Mouse (Mus musculus) gonadal fat pad, adult 2 months (tissue): ENCODE measurements around the gene Fads6. TPM values are rescaled to one million over a fixed set of nuclear protein-coding genes. Genes with fewer than 3 reads are reported as not detected.

ENCODE experiments used
- DNase-seq: peaks from one replicate; pipeline ENCODE4 v3.0.0-alpha.2; 2012; ENCODE audit warnings: low read depth
- polyA plus RNA-seq: library from polyadenylated mRNA; depleted of rRNA; stranded (reverse); fragments of >200 nt; gene quantifications from 2 replicates; pipeline ENCODE4 v1.2.3, GENCODE M21; 2012

Fads6 gene
- polyA plus RNA-seq, 1 experiment, result 4.8 TPM

DNA sequence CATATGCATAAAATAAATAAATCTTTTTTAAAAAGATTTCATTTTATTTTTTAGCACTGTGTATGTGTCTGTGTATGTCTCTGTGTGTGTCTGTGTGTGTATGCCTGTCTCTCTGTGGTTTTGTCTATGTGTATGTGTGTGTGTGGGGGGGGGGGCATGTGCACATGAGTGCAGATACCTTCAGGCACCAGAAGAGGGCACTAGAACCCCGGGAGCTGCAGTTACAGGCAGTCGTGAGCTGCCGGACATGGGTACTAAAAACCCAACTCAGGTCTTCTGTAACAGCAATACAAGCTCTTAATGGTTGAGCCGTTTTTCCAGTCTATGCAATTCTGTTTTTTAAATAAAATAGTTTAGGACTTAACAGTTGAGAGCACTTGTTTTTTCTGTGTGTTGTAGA is 3.3 kb upstream of the Fads6 start:
- DNase-seq, result no peak

GRCm38 (mm10) chr11:115298160-115298559 is 697 bp upstream of the Fads6 start:
- DNase-seq, result no peak

GRCm38 (mm10) chr11:115296471-115297210 is 822 bp downstream of the Fads6 start:
- peak; percentile 83 for DNase-seq

DNA sequence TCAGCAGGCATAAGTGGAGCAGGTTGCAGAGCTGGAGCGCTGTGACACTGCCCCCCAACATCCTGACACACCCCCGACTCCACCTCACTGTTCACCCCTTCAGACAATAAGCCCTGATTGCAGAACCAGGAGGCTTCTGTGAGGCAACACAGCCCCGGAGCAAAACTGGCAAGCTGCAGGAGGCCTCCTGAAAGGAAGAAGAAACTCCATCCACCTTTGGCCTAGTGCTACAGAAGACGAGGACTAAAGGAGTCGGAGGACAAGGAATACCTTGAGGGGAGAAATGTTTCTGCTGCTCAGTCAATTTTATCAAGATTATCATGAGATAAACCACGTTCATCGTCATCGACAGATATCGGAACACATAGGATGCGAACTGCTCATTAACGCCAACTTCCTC is 1.5 kb downstream of the Fads6 start:
- DNase-seq, result no peak

DNA sequence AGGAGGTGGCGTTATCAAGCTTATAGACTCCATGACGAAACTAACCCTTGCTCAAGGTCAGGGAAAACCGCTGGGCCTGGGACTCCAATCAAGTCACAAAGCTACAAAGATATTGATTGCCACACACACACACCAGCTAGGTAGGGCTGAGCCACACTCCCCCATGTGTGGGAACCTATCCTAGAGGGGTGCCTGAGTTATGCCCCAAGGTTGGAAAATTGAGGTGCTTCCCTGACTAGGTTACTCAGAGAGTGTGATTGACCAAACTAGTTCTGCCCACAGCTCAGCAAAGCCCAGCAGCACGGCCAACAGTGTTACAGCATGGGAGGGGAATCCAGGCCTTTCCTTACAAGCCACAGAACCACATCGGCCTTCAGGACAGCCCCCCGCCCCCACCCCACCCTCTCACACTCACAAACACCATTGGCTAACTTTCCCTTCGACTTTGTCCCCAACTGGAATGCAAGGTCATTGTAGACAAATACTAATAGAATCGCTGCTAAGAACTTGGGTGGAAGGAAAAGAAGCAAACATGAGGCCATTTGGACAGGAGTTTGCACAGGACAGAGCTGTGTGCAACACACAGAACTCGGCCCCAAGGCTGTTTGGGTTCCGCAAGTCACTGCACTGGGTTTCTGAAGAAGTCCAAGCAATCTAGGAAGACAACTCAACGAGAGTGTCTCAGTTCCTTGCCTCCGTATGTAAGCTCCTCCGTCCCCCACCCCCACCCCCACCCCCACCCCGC is 4.7 kb downstream of the Fads6 start:
- no peak for DNase-seq

- no peak for DNase-seq
Observed at GRCm38 (mm10) chr11:115291503-115291902, 6.0 kb downstream of the Fads6 start.

DNA sequence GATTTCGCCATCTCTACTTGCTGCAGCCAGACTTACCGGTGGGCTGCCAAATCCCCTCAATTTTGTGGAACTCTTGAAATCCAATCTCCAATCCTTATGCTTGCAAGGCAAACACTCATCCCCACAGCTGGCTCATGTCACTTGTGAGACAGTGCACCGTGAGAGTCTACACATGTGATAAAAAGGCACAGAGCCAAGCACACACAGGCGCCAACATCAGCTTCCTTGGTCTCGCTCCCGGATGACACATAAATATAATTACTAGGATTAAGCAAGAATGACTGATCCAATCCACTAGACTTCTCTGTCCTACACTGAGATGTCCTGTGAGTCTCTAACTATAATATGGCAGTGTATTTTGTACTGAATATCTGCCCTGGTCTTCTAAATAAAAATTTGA is 6.5 kb downstream of the Fads6 start:
- no peak for DNase-seq

DNA sequence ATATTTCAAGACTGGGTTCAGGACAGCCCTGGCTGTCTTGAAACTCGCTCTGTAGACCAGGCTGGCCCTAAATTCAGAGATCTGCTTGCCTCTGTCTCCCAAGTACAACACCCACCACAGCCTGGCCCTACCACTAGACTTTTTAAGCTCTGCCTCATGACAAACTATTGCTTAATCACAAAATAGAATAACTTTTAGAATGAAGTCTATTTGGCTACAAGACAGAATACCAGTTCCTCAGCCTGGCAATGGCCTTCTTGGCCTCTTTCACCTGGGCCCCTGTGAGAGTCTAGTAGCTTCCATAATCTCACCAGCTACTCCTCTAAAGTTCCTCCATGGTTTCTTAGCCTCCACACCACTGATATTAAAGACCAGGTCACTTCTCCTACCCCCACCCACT is 7.1 kb downstream of the Fads6 start:
- no peak for DNase-seq

DNA sequence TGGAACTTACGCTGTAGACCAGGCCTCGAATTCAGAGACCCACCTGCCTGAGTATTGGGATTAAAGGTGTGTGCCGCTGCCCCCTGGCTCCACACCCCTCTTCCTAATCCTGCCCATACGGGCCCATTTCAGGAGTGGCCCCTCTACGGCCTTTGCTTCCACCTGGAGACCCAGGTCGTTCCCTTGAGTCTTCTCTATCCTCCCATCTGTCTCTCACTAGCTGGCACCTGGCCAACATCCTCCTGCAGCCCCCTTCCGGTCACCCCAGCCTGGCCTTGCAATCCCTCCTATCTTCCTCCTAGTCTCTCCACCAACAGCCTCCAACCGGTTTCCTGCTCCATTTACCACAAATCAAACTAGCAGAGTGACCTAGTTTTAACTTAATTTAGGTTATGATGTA is 7.6 kb downstream of the Fads6 start:
- no peak for DNase-seq

GRCm38 (mm10) chr11:115288305-115288704 is 9.2 kb downstream of the Fads6 start:
- no peak for DNase-seq

DNA sequence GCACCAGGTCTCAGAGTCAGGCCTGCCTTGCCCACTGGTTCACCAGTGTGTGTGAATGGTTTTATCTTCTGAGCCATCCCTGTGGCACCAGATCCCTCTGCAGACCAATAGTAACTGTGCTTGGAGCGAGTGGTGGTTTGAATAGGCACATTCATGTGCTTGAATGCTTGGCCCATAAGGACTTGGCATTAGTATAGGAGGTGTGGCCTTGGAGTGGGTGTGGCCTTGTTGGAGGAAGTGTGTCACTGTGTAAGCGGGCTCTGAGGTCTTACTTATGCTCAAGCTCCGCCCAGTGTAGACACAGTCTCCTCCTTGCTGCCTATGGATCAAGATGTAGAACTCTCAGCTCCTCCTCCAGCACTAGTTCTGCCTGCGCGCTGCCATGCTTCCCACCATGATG is 10.1 kb downstream of the Fads6 start:
- no peak for DNase-seq

- DNase-seq, result no peak
Observed at GRCm38 (mm10) chr11:115286201-115286993, 11.1 kb downstream of the Fads6 start.

- DNase-seq, result no peak
Observed at GRCm38 (mm10) chr11:115285282-115285681, 12.2 kb downstream of the Fads6 start.

DNA sequence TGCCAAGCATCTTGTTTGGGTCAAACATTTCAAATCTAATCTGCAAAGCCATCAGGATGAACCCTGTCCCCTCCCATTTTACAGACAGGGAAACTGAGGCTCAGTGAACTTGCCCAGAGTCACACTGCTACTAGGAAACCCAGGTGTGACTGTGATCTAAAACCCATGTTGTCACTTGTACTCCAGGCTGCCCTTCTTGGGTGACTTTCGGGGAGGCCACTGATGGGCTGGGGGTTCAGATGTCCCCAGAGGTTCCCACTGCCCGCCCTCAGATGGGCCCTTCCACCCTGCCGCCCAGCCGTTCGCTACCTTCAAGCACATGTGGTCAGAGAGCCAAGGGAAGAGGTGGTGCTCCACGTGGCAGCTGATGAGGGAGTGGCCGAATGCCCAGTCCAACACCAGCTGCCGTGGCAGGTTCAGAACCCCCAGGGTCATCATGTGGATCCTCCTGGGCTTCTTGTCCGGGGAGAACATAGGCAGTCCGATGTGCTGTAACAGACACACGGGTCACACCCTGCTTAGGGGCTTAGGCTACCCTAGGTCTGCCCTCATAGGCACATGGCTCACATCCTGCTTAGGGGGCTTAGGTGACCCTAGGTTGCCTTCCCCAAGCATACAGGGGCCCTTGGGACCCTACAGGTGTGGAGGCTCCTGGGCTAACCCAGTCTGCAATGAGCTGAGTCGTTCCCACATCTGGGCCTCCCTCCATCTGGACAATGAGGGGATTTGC is 13.4 kb downstream of the Fads6 start:
- DNase-seq, result no peak

GRCm38 (mm10) chr11:115283486-115283765 is 14.0 kb downstream of the Fads6 start:
- DNase-seq, result no peak

- no peak for DNase-seq
Observed at GRCm38 (mm10) chr11:115282723-115283485, 14.6 kb downstream of the Fads6 start.

GRCm38 (mm10) chr11:115282295-115282694 is 15.2 kb downstream of the Fads6 start:
- no peak for DNase-seq

GRCm38 (mm10) chr11:115279726-115280125 is 17.7 kb downstream of the Fads6 start:
- DNase-seq, result no peak

- DNase-seq, result no peak
Observed at GRCm38 (mm10) chr11:115278176-115278575, 19.3 kb downstream of the Fads6 start.

- DNase-seq, result no peak
Observed at GRCm38 (mm10) chr11:115277604-115277975, 19.9 kb downstream of the Fads6 start.
